Mouse (Mus musculus): ENCODE measurements around the gene Sdad1. TPM values are rescaled to one million over a fixed set of nuclear protein-coding genes. Genes with fewer than 3 reads are reported as not detected.
A peak's percentile ranks its signal among the peaks of the same experiment; 100 is the strongest.

Gene Sdad1
- total and polyA plus RNA-seq, 3 experiments: 62.6 to 85.3 (median 76.9) TPM

- ATAC-seq (ENCODE audit: extremely low read depth, insufficient number of reproducible peaks, low FRiP score, poor library complexity, severe bottlenecking) (no peak), DNase-seq (ENCODE audit: low spot score) (no peak)
Observed at GRCm38 (mm10) chr5:92318596-92318995, 8.3 kb upstream of the Sdad1 start.

GRCm38 (mm10) chr5:92318119-92318518 lies 7.8 kb upstream of the Sdad1 start:
- Histone ChIP-seq H3K27me3 (ENCODE audit: insufficient read depth, low read length) (peaks cover 23% of the 10 kb centered on the region), H3K9me3 (replicated peaks) (no peaks in the 10 kb centered on the region), H3K4me3 (ENCODE audit: low read depth, low read length) (no peak overlapping the region), H3K4me1 (ENCODE audit: insufficient read depth, low read depth, low read length) (peaks cover 10% of the 10 kb centered on the region), H3K36me3 (replicated peaks) (no peaks in the 10 kb centered on the region)
- TF ChIP-seq POLR2AphosphoS5 (IDR thresholded peaks at IDR 0.05; ENCODE audit: insufficient replicate concordance, low read depth, low read length) (no peak), CTCF (IDR thresholded peaks at IDR 0.05; ENCODE audit: low read depth, low read length) (no peak), GATA1 (IDR thresholded peaks at IDR 0.05; ENCODE audit: borderline replicate concordance, low read length) (no peak), TAL1 (conservative IDR thresholded peaks at IDR 0.05; ENCODE audit: low read depth, low read length) (no peak), GATA2 (IDR thresholded peaks at IDR 0.05; ENCODE audit: borderline replicate concordance, low read depth, low read length) (no peak)
- DNase-seq (ENCODE audit: low spot score) (peak; percentile 32), ATAC-seq (ENCODE audit: extremely low read depth, insufficient number of reproducible peaks, low FRiP score, poor library complexity, severe bottlenecking) (no peak)

More at GRCm38 (mm10) chr5:92318596-92318995, 8.3 kb upstream of the Sdad1 start:
- H3K4me1 ChIP-seq (ENCODE audit: insufficient read depth, low read depth, low read length): peaks cover 10% of the 10 kb centered on the region
- H3K36me3 ChIP-seq (replicated peaks): no peaks in the 10 kb centered on the region
- no peaks in the 10 kb centered on the region for H3K9me3 ChIP-seq (replicated peaks)
- peaks cover 26% of the 10 kb centered on the region for H3K27me3 ChIP-seq (ENCODE audit: insufficient read depth, low read length)
- no peak for TF ChIP-seq CTCF (IDR thresholded peaks at IDR 0.05; ENCODE audit: low read depth, low read length)
- no peak for TF ChIP-seq TAL1 (conservative IDR thresholded peaks at IDR 0.05; ENCODE audit: low read depth, low read length)
- TF ChIP-seq GATA1 (IDR thresholded peaks at IDR 0.05; ENCODE audit: borderline replicate concordance, low read length): no peak
- no peak for TF ChIP-seq GATA2 (IDR thresholded peaks at IDR 0.05; ENCODE audit: borderline replicate concordance, low read depth, low read length)
- no peak for TF ChIP-seq POLR2AphosphoS5 (IDR thresholded peaks at IDR 0.05; ENCODE audit: insufficient replicate concordance, low read depth, low read length)
- H3K4me3 ChIP-seq (ENCODE audit: low read depth, low read length): no peak overlapping the region

GRCm38 (mm10) chr5:92313776-92314175 lies 3.5 kb upstream of the Sdad1 start:
- TF ChIP-seq GATA1 (IDR thresholded peaks at IDR 0.05; ENCODE audit: borderline replicate concordance, low read length): no peak
- no peak overlapping the region for H3K4me3 ChIP-seq (ENCODE audit: low read depth, low read length)
- ATAC-seq (ENCODE audit: extremely low read depth, insufficient number of reproducible peaks, low FRiP score, poor library complexity, severe bottlenecking): no peak
- H3K27me3 ChIP-seq (ENCODE audit: insufficient read depth, low read length): peaks cover 10% of the 10 kb centered on the region
- H3K36me3 ChIP-seq (replicated peaks): no peaks in the 10 kb centered on the region
- DNase-seq (ENCODE audit: low spot score): no peak
- H3K4me1 ChIP-seq (ENCODE audit: insufficient read depth, low read depth, low read length): peaks cover 20% of the 10 kb centered on the region
- no peaks in the 10 kb centered on the region for H3K9me3 ChIP-seq (replicated peaks)

GRCm38 (mm10) chr5:92312046-92312715 lies 1.9 kb upstream of the Sdad1 start:
- Histone ChIP-seq H3K4me1 (ENCODE audit: insufficient read depth, low read depth, low read length) (peaks cover 22% of the 10 kb centered on the region), H3K36me3 (replicated peaks) (peaks cover 12% of the 10 kb centered on the region), H3K4me3 (ENCODE audit: low read depth, low read length) (no peak overlapping the region), H3K9me3 (replicated peaks) (no peaks in the 10 kb centered on the region), H3K27me3 (ENCODE audit: insufficient read depth, low read length) (peaks cover 8% of the 10 kb centered on the region)
- TF ChIP-seq TAL1 (conservative IDR thresholded peaks at IDR 0.05; ENCODE audit: low read depth, low read length): no peak
- no peak for TF ChIP-seq CTCF (IDR thresholded peaks at IDR 0.05; ENCODE audit: low read depth, low read length)
- TF ChIP-seq GATA2 (IDR thresholded peaks at IDR 0.05; ENCODE audit: borderline replicate concordance, low read depth, low read length): no peak
- no peak for TF ChIP-seq POLR2AphosphoS5 (IDR thresholded peaks at IDR 0.05; ENCODE audit: insufficient replicate concordance, low read depth, low read length)
- TF ChIP-seq GATA1 (IDR thresholded peaks at IDR 0.05; ENCODE audit: borderline replicate concordance, low read length): no peak
- ATAC-seq (ENCODE audit: extremely low read depth, insufficient number of reproducible peaks, low FRiP score, poor library complexity, severe bottlenecking) (no peak), DNase-seq (ENCODE audit: low spot score) (no peak)

GRCm38 (mm10) chr5:92304291-92304690 lies 6.0 kb downstream of the Sdad1 start:
- no peak overlapping the region for H3K4me3 ChIP-seq (ENCODE audit: low read depth, low read length)
- peaks cover 91% of the 10 kb centered on the region for H3K36me3 ChIP-seq (replicated peaks)
- H3K9me3 ChIP-seq (replicated peaks): no peaks in the 10 kb centered on the region
- DNase-seq (ENCODE audit: low spot score) (no peak), ATAC-seq (ENCODE audit: extremely low read depth, insufficient number of reproducible peaks, low FRiP score, poor library complexity, severe bottlenecking) (no peak)
- TF ChIP-seq POLR2AphosphoS5 (IDR thresholded peaks at IDR 0.05; ENCODE audit: insufficient replicate concordance, low read depth, low read length) (no peak), TAL1 (conservative IDR thresholded peaks at IDR 0.05; ENCODE audit: low read depth, low read length) (no peak), CTCF (IDR thresholded peaks at IDR 0.05; ENCODE audit: low read depth, low read length) (no peak), GATA1 (IDR thresholded peaks at IDR 0.05; ENCODE audit: borderline replicate concordance, low read length) (no peak), GATA2 (IDR thresholded peaks at IDR 0.05; ENCODE audit: borderline replicate concordance, low read depth, low read length) (no peak)
- peaks cover 40% of the 10 kb centered on the region for H3K4me1 ChIP-seq (ENCODE audit: insufficient read depth, low read depth, low read length)
- no peaks in the 10 kb centered on the region for H3K27me3 ChIP-seq (ENCODE audit: insufficient read depth, low read length)

- TF ChIP-seq GATA1 (IDR thresholded peaks at IDR 0.05; ENCODE audit: borderline replicate concordance, low read length): no peak
- TF ChIP-seq GATA2 (IDR thresholded peaks at IDR 0.05; ENCODE audit: borderline replicate concordance, low read depth, low read length): no peak
- TF ChIP-seq POLR2AphosphoS5 (IDR thresholded peaks at IDR 0.05; ENCODE audit: insufficient replicate concordance, low read depth, low read length): no peak
- TF ChIP-seq CTCF (IDR thresholded peaks at IDR 0.05; ENCODE audit: low read depth, low read length): no peak
- TF ChIP-seq TAL1 (conservative IDR thresholded peaks at IDR 0.05; ENCODE audit: low read depth, low read length): no peak
- Histone ChIP-seq H3K27me3 (ENCODE audit: insufficient read depth, low read length) (no peaks in the 10 kb centered on the region), H3K36me3 (replicated peaks) (peaks cover 98% of the 10 kb centered on the region), H3K4me3 (ENCODE audit: low read depth, low read length) (no peak overlapping the region), H3K9me3 (replicated peaks) (no peaks in the 10 kb centered on the region), H3K4me1 (ENCODE audit: insufficient read depth, low read depth, low read length) (peaks cover 27% of the 10 kb centered on the region)
- DNase-seq (ENCODE audit: low spot score) (no peak), ATAC-seq (ENCODE audit: extremely low read depth, insufficient number of reproducible peaks, low FRiP score, poor library complexity, severe bottlenecking) (no peak)
Observed at GRCm38 (mm10) chr5:92302149-92302840, 8.0 kb downstream of the Sdad1 start.

Measured in G1E (cell line).